Mouse (Mus musculus): Measurements from ENCODE around the gene Kremen2. TPM values are rescaled to one million over a fixed set of nuclear protein-coding genes. Genes with fewer than 3 reads are reported as not detected.

Kremen2 gene
- polyA plus RNA-seq (2012; rRNA removed) = 0.57 and 0.84 TPM in 2 replicates

GRCm38 (mm10) chr17:23745301-23746251, at the start of gene Kremen2:
TSS of gene Kremen2 (minus strand) at chr17:23745833.
- WGBS = 1% methylated on average over 42 of the region's 45 CpGs
- peak within 1 kb of the TSS; percentile 25 for H3K4me3 ChIP-seq (replicated peaks; ENCODE audit: insufficient read depth, low read depth, low read length)
- H3K27me3 ChIP-seq (ENCODE audit: control insufficient read depth, insufficient read depth, low read length) = no peaks in the 10 kb centered on the region; the same call in 1 of the 2 replicates
- TF ChIP-seq CTCF (IDR thresholded peaks at IDR 0.05; ENCODE audit: borderline replicate concordance, insufficient read depth, low read depth, low read length) = no peak
- TF ChIP-seq POLR2A (IDR thresholded peaks at IDR 0.05; ENCODE audit: borderline replicate concordance, insufficient read depth, low read length) = no peak
- 0 out of 2 replicates have a peak, but pooled peaks cover 16% of the 10 kb centered on the region for H3K4me1 ChIP-seq (ENCODE audit: control insufficient read depth, insufficient read depth, low read length)
- no peak within 1 kb of the TSS for H3K27ac ChIP-seq (ENCODE audit: insufficient read depth, low read length)
- DNase-seq = no peak

- TF ChIP-seq POLR2A (IDR thresholded peaks at IDR 0.05; ENCODE audit: borderline replicate concordance, insufficient read depth, low read length) = no peak
- TF ChIP-seq CTCF (IDR thresholded peaks at IDR 0.05; ENCODE audit: borderline replicate concordance, insufficient read depth, low read depth, low read length) = no peak
- no peaks in the 10 kb centered on the region for H3K27me3 ChIP-seq (ENCODE audit: control insufficient read depth, insufficient read depth, low read length)
- H3K27ac ChIP-seq (ENCODE audit: insufficient read depth, low read length) = no peak overlapping the region
- no peak overlapping the region for H3K4me3 ChIP-seq (replicated peaks; ENCODE audit: insufficient read depth, low read depth, low read length)
- no peaks in the 10 kb centered on the region; the same call in 1 of the 2 replicates for H3K4me1 ChIP-seq (ENCODE audit: control insufficient read depth, insufficient read depth, low read length)
- 95% methylated on average over 8 of the region's 8 CpGs for WGBS
- no peak for DNase-seq
Measured at GRCm38 (mm10) chr17:23795323-23795722, 49.7 kb upstream of the Kremen2 start.

- H3K27me3 ChIP-seq (ENCODE audit: control insufficient read depth, insufficient read depth, low read length) = no peaks in the 10 kb centered on the region
- peak overlapping the region; percentile 61 for H3K4me3 ChIP-seq (replicated peaks; ENCODE audit: insufficient read depth, low read depth, low read length)
- peak overlapping the region; percentile 78 for H3K27ac ChIP-seq (ENCODE audit: insufficient read depth, low read length)
- 45% methylated on average over 2 of the region's 2 CpGs for WGBS
- peaks cover 3% of the 10 kb centered on the region; the same call in 1 of the 2 replicates for H3K4me1 ChIP-seq (ENCODE audit: control insufficient read depth, insufficient read depth, low read length)
- TF ChIP-seq POLR2A (IDR thresholded peaks at IDR 0.05; ENCODE audit: borderline replicate concordance, insufficient read depth, low read length) (no peak), CTCF (IDR thresholded peaks at IDR 0.05; ENCODE audit: borderline replicate concordance, insufficient read depth, low read depth, low read length) (no peak)
- DNase-seq = peak; percentile 38 to 60
Measured at GRCm38 (mm10) chr17:23791079-23791357, 45.4 kb upstream of the Kremen2 start.

- TF ChIP-seq CTCF (IDR thresholded peaks at IDR 0.05; ENCODE audit: borderline replicate concordance, insufficient read depth, low read depth, low read length) (no peak), POLR2A (IDR thresholded peaks at IDR 0.05; ENCODE audit: borderline replicate concordance, insufficient read depth, low read length) (peak; percentile 69)
- Histone ChIP-seq H3K27me3 (ENCODE audit: control insufficient read depth, insufficient read depth, low read length) (no peaks in the 10 kb centered on the region), H3K4me1 (ENCODE audit: control insufficient read depth, insufficient read depth, low read length) (peaks cover 3% of the 10 kb centered on the region; the same call in 1 of the 2 replicates), H3K4me3 (replicated peaks; ENCODE audit: insufficient read depth, low read depth, low read length) (peak within 1 kb of the TSS; percentile 61), H3K27ac (ENCODE audit: insufficient read depth, low read length) (peak within 1 kb of the TSS; percentile 78)
- 2% methylated on average over 29 of the region's 29 CpGs for WGBS
- peak; percentile 66 to 74 for DNase-seq
Measured at GRCm38 (mm10) chr17:23790269-23791078, 44.8 kb upstream of the Kremen2 start, which contains the start of gene Srrm2. TSS of gene Srrm2 (plus strand) at chr17:23790532.

- DNase-seq = no peak
- TF ChIP-seq CTCF (IDR thresholded peaks at IDR 0.05; ENCODE audit: borderline replicate concordance, insufficient read depth, low read depth, low read length) = no peak
- TF ChIP-seq POLR2A (IDR thresholded peaks at IDR 0.05; ENCODE audit: borderline replicate concordance, insufficient read depth, low read length) = no peak
- peak overlapping the region; percentile 78 for H3K27ac ChIP-seq (ENCODE audit: insufficient read depth, low read length)
- no peaks in the 10 kb centered on the region for H3K27me3 ChIP-seq (ENCODE audit: control insufficient read depth, insufficient read depth, low read length)
- WGBS = 40% methylated on average over 8 of the region's 8 CpGs
- peaks cover 3% of the 10 kb centered on the region; the same call in 1 of the 2 replicates for H3K4me1 ChIP-seq (ENCODE audit: control insufficient read depth, insufficient read depth, low read length)
- H3K4me3 ChIP-seq (replicated peaks; ENCODE audit: insufficient read depth, low read depth, low read length) = peak overlapping the region; percentile 61
Measured at GRCm38 (mm10) chr17:23789749-23790268, 44.2 kb upstream of the Kremen2 start.

GRCm38 (mm10) chr17:23788973-23789372, 43.3 kb upstream of the Kremen2 start:
- DNase-seq = no peak
- H3K27ac ChIP-seq (ENCODE audit: insufficient read depth, low read length) = no peak overlapping the region
- H3K4me1 ChIP-seq (ENCODE audit: control insufficient read depth, insufficient read depth, low read length) = peaks cover 3% of the 10 kb centered on the region; the same call in 1 of the 2 replicates
- TF ChIP-seq CTCF (IDR thresholded peaks at IDR 0.05; ENCODE audit: borderline replicate concordance, insufficient read depth, low read depth, low read length) = no peak
- TF ChIP-seq POLR2A (IDR thresholded peaks at IDR 0.05; ENCODE audit: borderline replicate concordance, insufficient read depth, low read length) = no peak
- no peak overlapping the region for H3K4me3 ChIP-seq (replicated peaks; ENCODE audit: insufficient read depth, low read depth, low read length)
- 95% methylated on average over 4 of the region's 4 CpGs for WGBS
- H3K27me3 ChIP-seq (ENCODE audit: control insufficient read depth, insufficient read depth, low read length) = no peaks in the 10 kb centered on the region

- H3K4me1 ChIP-seq (ENCODE audit: control insufficient read depth, insufficient read depth, low read length) = peaks cover 3% of the 10 kb centered on the region; the same call in 1 of the 2 replicates
- TF ChIP-seq POLR2A (IDR thresholded peaks at IDR 0.05; ENCODE audit: borderline replicate concordance, insufficient read depth, low read length) (peak; percentile 54; the same call in 1 of the 2 replicates), CTCF (IDR thresholded peaks at IDR 0.05; ENCODE audit: borderline replicate concordance, insufficient read depth, low read depth, low read length) (no peak)
- H3K27me3 ChIP-seq (ENCODE audit: control insufficient read depth, insufficient read depth, low read length) = no peaks in the 10 kb centered on the region
- DNase-seq = peak; percentile 70 to 75
- H3K27ac ChIP-seq (ENCODE audit: insufficient read depth, low read length) = peak overlapping the region; percentile 67
- WGBS = 3% methylated on average over 13 of the region's 13 CpGs
- peak overlapping the region; percentile 77 for H3K4me3 ChIP-seq (replicated peaks; ENCODE audit: insufficient read depth, low read depth, low read length)
Measured at GRCm38 (mm10) chr17:23786510-23786931, 40.9 kb upstream of the Kremen2 start.

All from cerebellum, adult 2 months (tissue).